Mouse (Mus musculus): ENCODE measurements at regions not wholly inside any gene's neighbourhood (a gene's known extent, or its start where the extent isn't known, plus 50 kb on each side); places are given as distances from the start of the nearest gene placed in this dataset.

DNA sequence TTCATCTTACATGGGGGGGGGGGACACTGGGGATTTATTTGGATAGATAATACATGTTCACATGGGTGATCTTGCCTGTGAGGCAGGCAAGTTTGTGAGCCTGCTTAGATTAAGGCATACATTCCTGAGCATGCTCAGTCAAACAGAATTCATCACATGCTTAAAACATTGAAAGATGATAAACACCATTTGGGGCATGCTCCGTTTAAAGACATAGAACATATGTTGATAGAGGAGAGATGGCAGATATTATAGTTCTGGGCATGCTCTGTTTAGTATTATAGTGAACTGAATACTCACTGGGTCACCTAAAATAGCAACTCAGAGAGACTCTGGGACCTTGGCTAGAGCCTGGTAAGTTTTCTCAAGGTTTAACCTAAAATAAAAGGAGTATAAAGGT is 269.6 kb upstream of the Tmem132c start:
- TF ChIP-seq CTCF (IDR thresholded peaks at IDR 0.05; ENCODE audit: insufficient read depth, low read depth, low read length) (no peak), POLR2A (IDR thresholded peaks at IDR 0.05; ENCODE audit: insufficient read depth, low read depth, low read length) (no peak)
